Mouse (Mus musculus) limb, embryonic 13.5 days (tissue): ENCODE data around the gene Ube2s. TPM values are rescaled to one million over a fixed set of nuclear protein-coding genes. Genes with fewer than 3 reads are reported as not detected.
"Not testable (repeated sequence)": the region's sequence is repeated elsewhere in the genome, so short reads cannot be mapped to it uniquely, and the experiment has no call there.

ENCODE experiments used
- ATAC-seq: fragments of 200-750 bp; cut with Nextera tagmentation; 2 replicates; pipeline ENCODE4 v1.8.0; 2017; ENCODE audit warnings: low read depth, moderate number of reproducible peaks, moderate TSS enrichment; ENCODE audit not compliant: low FRiP score
- H3K27ac ChIP-seq: fragments of 300-500 bp; sonication (generic); 2 replicates; pipeline ENCODE4 v1.5.1; 2015; ENCODE audit warnings: inconsistent platforms, mild to moderate bottlenecking, moderate library complexity
- H3K27me3 ChIP-seq: fragments of 300-500 bp; sonication (generic); 2 replicates; pipeline ENCODE4 v1.6.1; 2015; ENCODE audit warnings: mild to moderate bottlenecking, inconsistent platforms
- H3K36me3 ChIP-seq: fragments of 300-500 bp; sonication (generic); 2 replicates; pipeline ENCODE4 v1.6.1; 2015; ENCODE audit warnings: inconsistent platforms, mild to moderate bottlenecking, moderate library complexity
- H3K4me1 ChIP-seq: fragments of 300-500 bp; sonication (generic); 2 replicates; pipeline ENCODE4 v1.6.1; 2015; ENCODE audit warnings: inconsistent platforms
- H3K4me2 ChIP-seq: fragments of 300-500 bp; sonication (generic); replicated peaks from 2 replicates; pipeline ENCODE4 v1.6.1; 2015; ENCODE audit warnings: inconsistent platforms, mild to moderate bottlenecking, moderate library complexity
- H3K4me3 ChIP-seq: fragments of 300-500 bp; sonication (generic); 2 replicates; pipeline ENCODE4 v1.5.1; 2015; ENCODE audit warnings: moderate library complexity, mild to moderate bottlenecking, inconsistent platforms
- H3K9ac ChIP-seq: fragments of 300-500 bp; sonication (generic); 2 replicates; pipeline ENCODE4 v1.6.1; 2015; ENCODE audit warnings: mild to moderate bottlenecking, inconsistent platforms
- H3K9me3 ChIP-seq: fragments of 300-500 bp; sonication (generic); 2 replicates; pipeline ENCODE4 v1.6.1; 2016; ENCODE audit warnings: inconsistent platforms
- WGBS: fragments of 180-500 bp; shearing (Covaris S2); methylation state at CpG from one replicate; pipeline ENCODE4 v1.1.7; 2015; 5-methylcytosine and 5-hydroxymethylcytosine counted together
- polyA plus RNA-seq: library from polyadenylated mRNA; unstranded; fragments of >200 nt; fragmentation: Nextera tagmentation; extraction: Ambion mirVana; gene quantifications from 2 replicates; pipeline ENCODE4 v1.2.1, GENCODE M21; 2015

Gene Ube2s
- polyA plus RNA-seq, 1 experiment from 2014 or later: 328 TPM

GRCm38 (mm10) chr7:4843604-4844244 is 31.3 kb upstream of the Ube2s start:
- peak overlapping the region; percentile 90 for H3K4me2 ChIP-seq
- H3K36me3 ChIP-seq: no peaks in the 10 kb centered on the region
- peaks cover 97% of the 10 kb centered on the region for H3K27me3 ChIP-seq
- no peak for ATAC-seq
- WGBS: 1% methylated on average over 34 of the region's 34 CpGs
- peaks cover 25% of the 10 kb centered on the region for H3K4me1 ChIP-seq
- no peak overlapping the region for H3K27ac ChIP-seq
- H3K4me3 ChIP-seq: peak overlapping the region; percentile 46
- 0 out of 2 replicates have a peak overlapping the region, but pooled peaks have one; percentile 54 for H3K9ac ChIP-seq
- H3K9me3 ChIP-seq: no peaks in the 10 kb centered on the region

- Histone ChIP-seq H3K9ac (peak overlapping the region; percentile 35; the same call in 1 of the 2 replicates), H3K27ac (no peak overlapping the region), H3K36me3 (no peaks in the 10 kb centered on the region), H3K4me3 (peak overlapping the region; percentile 46), H3K4me2 (peak overlapping the region; percentile 90), H3K9me3 (no peaks in the 10 kb centered on the region), H3K4me1 (peaks cover 25% of the 10 kb centered on the region), H3K27me3 (peaks cover 99% of the 10 kb centered on the region)
- peak; percentile 68 for ATAC-seq
- WGBS: under 1% methylated on average over 13 of the region's 16 CpGs
These were observed 30.3 kb upstream of the Ube2s start for GRCm38 (mm10) chr7:4842634-4843131.

- no peak overlapping the region for H3K4me3 ChIP-seq
- no peak overlapping the region for H3K27ac ChIP-seq
- peak overlapping the region; percentile 90; the same call in 1 of the 2 replicates for H3K4me2 ChIP-seq
- no peak overlapping the region for H3K9ac ChIP-seq
- no peak for ATAC-seq
- H3K4me1 ChIP-seq: peaks cover 25% of the 10 kb centered on the region
- peaks cover 99% of the 10 kb centered on the region for H3K27me3 ChIP-seq
- 51% methylated on average over 5 of the region's 5 CpGs for WGBS
- no peaks in the 10 kb centered on the region for H3K9me3 ChIP-seq
- H3K36me3 ChIP-seq: no peaks in the 10 kb centered on the region
These were observed 29.7 kb upstream of the Ube2s start for GRCm38 (mm10) chr7:4842077-4842476.

- peaks cover 14% of the 10 kb centered on the region for H3K4me1 ChIP-seq
- H3K27me3 ChIP-seq: peaks cover 96% of the 10 kb centered on the region
- H3K27ac ChIP-seq: no peak overlapping the region
- H3K4me3 ChIP-seq: no peak overlapping the region
- ATAC-seq: no peak
- 13% methylated on average over 1 of the region's 1 CpGs for WGBS
- no peak overlapping the region for H3K9ac ChIP-seq
- H3K9me3 ChIP-seq: no peaks in the 10 kb centered on the region
- no peak overlapping the region for H3K4me2 ChIP-seq
- no peaks in the 10 kb centered on the region for H3K36me3 ChIP-seq
These were observed 25.2 kb upstream of the Ube2s start for GRCm38 (mm10) chr7:4837639-4838038.

- Histone ChIP-seq H3K9ac (peak overlapping the region; percentile 55), H3K4me1 (peaks cover 9% of the 10 kb centered on the region), H3K4me3 (peak overlapping the region; percentile 48), H3K4me2 (peak overlapping the region; percentile 78), H3K9me3 (no peaks in the 10 kb centered on the region), H3K27ac (no peak overlapping the region), H3K36me3 (no peaks in the 10 kb centered on the region), H3K27me3 (peaks cover 96% of the 10 kb centered on the region)
- under 1% methylated on average over 51 of the region's 51 CpGs for WGBS
- peak; percentile 61 for ATAC-seq
These were observed 24.0 kb upstream of the Ube2s start for GRCm38 (mm10) chr7:4836351-4836792.

GRCm38 (mm10) chr7:4835631-4836327 is 23.4 kb upstream of the Ube2s start:
- peak overlapping the region; percentile 55; the same call in 1 of the 2 replicates for H3K9ac ChIP-seq
- no peaks in the 10 kb centered on the region for H3K36me3 ChIP-seq
- no peaks in the 10 kb centered on the region for H3K9me3 ChIP-seq
- no peak overlapping the region for H3K27ac ChIP-seq
- peak overlapping the region; percentile 78 for H3K4me2 ChIP-seq
- peak overlapping the region; percentile 48 for H3K4me3 ChIP-seq
- H3K27me3 ChIP-seq: peaks cover 96% of the 10 kb centered on the region
- ATAC-seq: no peak
- peaks cover 9% of the 10 kb centered on the region for H3K4me1 ChIP-seq
- WGBS: 5% methylated on average over 33 of the region's 34 CpGs

GRCm38 (mm10) chr7:4830476-4830875 is 18.1 kb upstream of the Ube2s start:
- WGBS: 4% methylated on average over 12 of the region's 12 CpGs
- Histone ChIP-seq H3K27ac (no peak overlapping the region), H3K4me1 (no peaks in the 10 kb centered on the region), H3K4me2 (no peak overlapping the region), H3K9ac (no peak overlapping the region), H3K4me3 (no peak overlapping the region), H3K36me3 (no peaks in the 10 kb centered on the region), H3K27me3 (peaks cover 70% of the 10 kb centered on the region), H3K9me3 (no peaks in the 10 kb centered on the region)
- no peak for ATAC-seq

GRCm38 (mm10) chr7:4825365-4825764 is 13.0 kb upstream of the Ube2s start:
- WGBS: 42% methylated on average over 4 of the region's 4 CpGs
- Histone ChIP-seq H3K36me3 (no peaks in the 10 kb centered on the region), H3K4me2 (no peak overlapping the region)

GRCm38 (mm10) chr7:4822162-4822907 is 9.9 kb upstream of the Ube2s start:
- no peak for ATAC-seq
- Histone ChIP-seq H3K9me3 (no peaks in the 10 kb centered on the region), H3K4me2 (no peak overlapping the region), H3K27me3 (peaks cover 9% of the 10 kb centered on the region; the same call in 1 of the 2 replicates), H3K9ac (no peak overlapping the region), H3K4me3 (no peak overlapping the region), H3K4me1 (no peaks in the 10 kb centered on the region), H3K27ac (no peak overlapping the region), H3K36me3 (no peaks in the 10 kb centered on the region)
- WGBS: 64% methylated on average over 6 of the region's 6 CpGs

More at GRCm38 (mm10) chr7:4825365-4825764, 13.0 kb upstream of the Ube2s start:
- Histone ChIP-seq H3K4me1 (no peaks in the 10 kb centered on the region), H3K27me3 (peaks cover 23% of the 10 kb centered on the region), H3K9me3 (no peaks in the 10 kb centered on the region), H3K9ac (no peak overlapping the region), H3K27ac (no peak overlapping the region), H3K4me3 (no peak overlapping the region)
- ATAC-seq: no peak

- Histone ChIP-seq H3K9me3 (no peaks in the 10 kb centered on the region), H3K4me1 (no peaks in the 10 kb centered on the region), H3K27me3 (peaks cover 9% of the 10 kb centered on the region; the same call in 1 of the 2 replicates), H3K36me3 (no peaks in the 10 kb centered on the region), H3K9ac (no peak overlapping the region), H3K27ac (no peak overlapping the region), H3K4me2 (no peak overlapping the region), H3K4me3 (no peak overlapping the region)
- ATAC-seq: no peak
- 83% methylated on average over 4 of the region's 4 CpGs for WGBS
These were observed 9.3 kb upstream of the Ube2s start for GRCm38 (mm10) chr7:4821690-4822089.

GRCm38 (mm10) chr7:4820925-4821324 is 8.5 kb upstream of the Ube2s start:
- not testable (repeated sequence) for H3K27me3 ChIP-seq, H3K4me2 ChIP-seq, H3K9me3 ChIP-seq, H3K9ac ChIP-seq, ATAC-seq, H3K4me3 ChIP-seq, H3K4me1 ChIP-seq, H3K27ac ChIP-seq, H3K36me3 ChIP-seq
- WGBS: 86% methylated on average over 7 of the region's 7 CpGs

GRCm38 (mm10) chr7:4816559-4816958 is 4.2 kb upstream of the Ube2s start:
- H3K36me3 ChIP-seq: no peaks in the 10 kb centered on the region
- no peak for ATAC-seq
- H3K9me3 ChIP-seq: no peaks in the 10 kb centered on the region
- no peak overlapping the region for H3K4me3 ChIP-seq
- H3K27me3 ChIP-seq: no peaks in the 10 kb centered on the region
- H3K4me2 ChIP-seq: no peak overlapping the region
- peaks cover 6% of the 10 kb centered on the region for H3K4me1 ChIP-seq
- no peak overlapping the region for H3K27ac ChIP-seq
- no peak overlapping the region for H3K9ac ChIP-seq
